Mouse (Mus musculus): ENCODE measurements around the gene Folr1. TPM values are rescaled to one million over a fixed set of nuclear protein-coding genes. Genes with fewer than 3 reads are reported as not detected.
A peak's percentile ranks its signal among the peaks of the same experiment; 100 is the strongest.

Folr1 gene
- polyA plus RNA-seq, 1 experiment from 2014 or later: 4.1 TPM

DNA sequence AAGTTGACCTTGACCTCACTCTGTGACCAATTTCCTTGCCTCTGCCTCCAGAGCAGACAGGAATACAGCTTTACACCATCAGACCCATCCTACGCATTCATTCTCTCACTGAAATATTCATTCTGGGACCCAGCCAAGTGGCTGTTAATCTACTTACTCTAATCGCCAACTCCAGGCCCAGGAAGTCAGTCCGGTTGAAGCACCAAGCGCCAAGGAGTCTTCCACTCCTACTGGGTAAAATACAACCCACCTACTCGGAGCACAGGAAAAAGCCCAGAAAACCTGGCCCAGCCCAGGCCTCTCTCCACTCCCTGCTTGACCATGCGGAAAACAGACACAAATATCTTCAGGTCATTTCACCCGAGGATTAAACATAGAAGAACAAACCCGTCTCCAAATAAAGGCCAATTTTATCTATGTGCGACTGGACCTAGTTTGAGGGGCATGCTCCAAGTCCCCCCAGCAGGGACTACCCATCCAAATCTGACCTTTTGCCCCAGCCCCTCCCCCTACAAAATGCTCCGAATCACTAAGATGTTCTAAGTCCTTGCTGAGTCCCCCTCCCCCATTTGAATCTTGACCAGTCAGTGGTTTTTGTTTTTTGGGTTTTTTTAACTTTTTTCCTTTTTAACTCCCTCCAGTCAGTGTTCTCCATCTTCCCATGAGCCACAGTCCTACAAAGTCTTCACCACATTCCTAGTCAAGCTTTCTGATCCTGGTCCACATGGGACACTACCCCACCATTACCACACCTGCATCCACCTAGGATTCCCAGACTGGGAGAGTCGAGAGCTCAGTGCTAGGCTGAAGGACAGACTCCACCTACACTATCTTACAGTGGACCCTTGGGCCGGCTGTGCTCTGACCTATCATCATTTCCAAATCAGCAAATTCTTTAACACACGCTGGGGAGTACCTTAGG lies 2.1 kb downstream of the Folr1 start:
- ATAC-seq (ENCODE audit: insufficient number of reproducible peaks, low FRiP score): 0 out of 2 replicates have a peak, but pooled peaks have one; percentile 34
- 58% methylated on average over 13 of the region's 13 CpGs for WGBS

DNA sequence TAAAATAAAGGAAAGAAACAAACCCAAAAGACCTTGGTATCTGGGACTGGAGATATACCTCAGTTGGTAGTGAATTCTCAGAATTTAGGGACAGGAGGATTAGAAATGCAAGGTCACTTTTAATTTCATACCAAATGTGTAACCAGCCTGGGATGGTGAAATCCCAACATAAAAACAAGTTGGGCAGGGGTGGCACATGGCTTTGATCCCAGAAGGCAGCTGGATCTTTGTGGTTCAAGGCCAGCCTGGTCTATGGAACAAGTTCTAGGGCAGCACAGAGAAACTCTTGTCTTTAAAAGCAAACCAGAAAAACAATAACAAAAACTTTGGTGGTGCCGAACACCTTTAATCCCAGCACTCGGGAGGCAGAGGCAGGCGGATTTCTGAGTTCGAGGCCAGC lies 3.1 kb downstream of the Folr1 start:
- H3K4me3 ChIP-seq: no peak overlapping the region
- 84% methylated on average over 4 of the region's 4 CpGs for WGBS
- H3K27ac ChIP-seq (ENCODE audit: poor library complexity, severe bottlenecking): no peak overlapping the region
- no peaks in the 10 kb centered on the region for H3K27me3 ChIP-seq (replicated peaks)
- no peak overlapping the region for H3K9ac ChIP-seq
- no peaks in the 10 kb centered on the region for H3K9me3 ChIP-seq (replicated peaks)
- no peak overlapping the region for H3K4me2 ChIP-seq
- H3K36me3 ChIP-seq: no peaks in the 10 kb centered on the region
- no peak for ATAC-seq (ENCODE audit: insufficient number of reproducible peaks, low FRiP score)
- peaks cover 26% of the 10 kb centered on the region for H3K4me1 ChIP-seq (replicated peaks)

More for the DNA sequence above, 2.1 kb downstream of the Folr1 start:
- Histone ChIP-seq H3K4me3 (no peak overlapping the region), H3K4me1 (replicated peaks) (peaks cover 31% of the 10 kb centered on the region), H3K27me3 (replicated peaks) (no peaks in the 10 kb centered on the region), H3K4me2 (no peak overlapping the region), H3K9ac (no peak overlapping the region), H3K27ac (ENCODE audit: poor library complexity, severe bottlenecking) (peak overlapping the region; percentile 14; the same call in 1 of the 2 replicates), H3K36me3 (no peaks in the 10 kb centered on the region), H3K9me3 (replicated peaks) (no peaks in the 10 kb centered on the region)

DNA sequence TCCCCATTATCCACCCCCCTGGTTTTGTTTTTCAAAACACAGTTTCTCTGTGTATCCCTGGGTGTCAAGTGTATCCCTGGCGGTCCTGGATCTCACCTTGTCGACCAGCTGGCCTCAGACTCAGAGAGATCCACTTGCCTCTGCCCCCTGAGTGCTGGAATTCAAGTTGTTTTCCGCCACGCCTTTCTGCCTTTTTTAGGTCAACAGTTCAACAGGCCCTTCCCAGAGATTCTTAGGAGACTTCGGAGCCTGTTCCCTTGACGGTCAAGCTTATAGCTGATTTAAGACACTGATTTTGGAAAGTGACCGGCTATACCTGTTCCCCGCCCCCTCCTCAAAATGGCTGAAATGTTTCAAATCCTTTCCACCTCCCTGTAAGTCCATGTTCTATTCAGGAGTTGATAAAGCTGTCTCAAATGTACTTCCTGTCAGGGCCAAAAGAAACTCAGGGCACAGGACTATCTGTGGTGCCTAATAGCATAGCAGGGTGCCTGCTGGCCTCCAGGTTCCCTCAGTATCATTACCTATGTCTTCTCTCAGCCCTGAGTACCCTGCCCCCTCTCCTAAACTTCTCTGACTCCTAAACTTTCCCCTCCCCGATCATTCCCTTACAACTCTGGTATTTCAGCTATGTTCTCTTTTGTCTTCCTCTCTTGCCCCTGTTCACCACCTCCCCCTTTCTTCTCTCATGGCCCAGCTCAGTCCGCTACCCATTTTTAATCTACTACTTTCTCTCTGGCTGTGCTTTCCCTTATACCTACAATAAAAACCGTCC lies 3.9 kb downstream of the Folr1 start:
- H3K9ac ChIP-seq: no peak overlapping the region
- peaks cover 25% of the 10 kb centered on the region for H3K4me1 ChIP-seq (replicated peaks)
- H3K4me2 ChIP-seq: no peak overlapping the region
- no peak for ATAC-seq (ENCODE audit: insufficient number of reproducible peaks, low FRiP score)
- H3K36me3 ChIP-seq: no peaks in the 10 kb centered on the region
- H3K9me3 ChIP-seq (replicated peaks): no peaks in the 10 kb centered on the region
- H3K27me3 ChIP-seq (replicated peaks): no peaks in the 10 kb centered on the region
- H3K27ac ChIP-seq (ENCODE audit: poor library complexity, severe bottlenecking): no peak overlapping the region
- H3K4me3 ChIP-seq: no peak overlapping the region
- WGBS: 71% methylated on average over 11 of the region's 11 CpGs

DNA sequence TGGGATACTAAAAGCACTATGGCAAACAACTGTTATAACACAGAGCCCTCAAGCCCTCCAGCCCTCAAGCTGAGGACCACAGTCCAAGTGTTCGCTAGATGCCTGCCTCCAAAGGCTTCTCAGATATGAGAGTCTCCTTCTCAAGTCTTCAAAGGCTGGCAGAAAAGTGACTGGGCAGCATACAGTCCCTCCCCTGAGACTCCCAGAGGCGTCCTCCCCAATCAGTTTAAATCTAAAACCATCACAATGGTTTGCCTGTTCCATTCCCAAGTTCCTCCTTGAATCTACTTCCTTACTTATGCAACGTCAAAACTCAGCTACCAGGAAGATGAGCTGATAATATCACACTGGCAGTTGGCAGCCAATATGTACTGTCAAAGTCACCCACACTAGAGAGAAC lies 7.2 kb downstream of the Folr1 start, which contains the start of gene Anapc15:
Gene Anapc15, plus strand, starts transcription at position 301 of the 400 bp plus-strand sequence.
- ATAC-seq (ENCODE audit: insufficient number of reproducible peaks, low FRiP score): no peak
- no peak within 1 kb of the TSS for H3K27ac ChIP-seq (ENCODE audit: poor library complexity, severe bottlenecking)
- H3K9me3 ChIP-seq (replicated peaks): no peaks in the 10 kb centered on the region
- no peak within 1 kb of the TSS for H3K4me3 ChIP-seq
- no peaks in the 10 kb centered on the region for H3K27me3 ChIP-seq (replicated peaks)
- H3K36me3 ChIP-seq: no peaks in the 10 kb centered on the region
- no peak within 1 kb of the TSS for H3K9ac ChIP-seq
- 59% methylated on average over 3 of the region's 3 CpGs for WGBS
- H3K4me2 ChIP-seq: no peak within 1 kb of the TSS
- H3K4me1 ChIP-seq (replicated peaks): peaks cover 14% of the 10 kb centered on the region

DNA sequence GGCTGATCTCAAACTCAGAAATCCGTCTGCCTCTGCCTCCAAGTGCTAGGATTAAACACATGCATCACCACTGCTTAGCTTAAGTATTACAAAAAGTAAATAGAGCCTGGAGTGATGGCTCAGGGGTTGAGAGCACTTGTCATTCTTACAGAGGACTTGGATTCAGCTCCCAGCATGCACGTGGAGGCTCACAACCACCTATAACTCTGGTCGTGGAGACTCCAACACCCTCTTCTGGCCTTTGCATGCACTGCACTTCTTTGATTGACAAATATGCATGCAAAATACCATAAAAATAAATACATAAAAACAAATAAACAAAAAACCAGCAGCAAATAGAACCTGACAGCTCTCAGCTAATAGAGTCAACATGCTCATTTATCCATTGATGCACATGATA lies 8.3 kb downstream of the Folr1 start:
- no peak overlapping the region for H3K27ac ChIP-seq (ENCODE audit: poor library complexity, severe bottlenecking)
- WGBS: 65% methylated on average over 3 of the region's 3 CpGs
- no peak overlapping the region for H3K9ac ChIP-seq
- H3K36me3 ChIP-seq: no peaks in the 10 kb centered on the region
- ATAC-seq (ENCODE audit: insufficient number of reproducible peaks, low FRiP score): no peak
- H3K4me1 ChIP-seq (replicated peaks): peaks cover 9% of the 10 kb centered on the region; the same call in 1 of the 2 replicates
- no peaks in the 10 kb centered on the region for H3K27me3 ChIP-seq (replicated peaks)
- H3K4me3 ChIP-seq: no peak overlapping the region
- no peaks in the 10 kb centered on the region for H3K9me3 ChIP-seq (replicated peaks)
- H3K4me2 ChIP-seq: no peak overlapping the region

DNA sequence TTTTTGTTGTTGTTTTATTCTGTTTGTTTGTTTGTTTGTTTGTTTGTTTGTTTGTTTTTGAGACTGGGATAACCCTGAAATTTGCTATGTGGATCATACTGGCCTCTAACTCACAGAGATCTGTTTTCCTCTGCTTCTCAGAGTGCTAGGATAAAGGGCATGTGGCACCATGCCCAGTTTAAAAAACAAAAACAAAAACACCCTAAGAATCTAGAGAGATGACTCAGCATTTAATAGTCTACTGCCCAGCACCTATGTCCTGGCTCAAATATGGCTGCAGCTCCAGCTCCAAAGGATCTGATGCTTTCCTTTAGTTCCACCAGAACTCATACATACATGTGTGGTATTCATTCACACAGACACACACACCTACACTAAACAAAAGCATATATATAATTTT lies 9.6 kb downstream of the Folr1 start:
- ATAC-seq (ENCODE audit: insufficient number of reproducible peaks, low FRiP score): no peak
- Histone ChIP-seq H3K9me3 (replicated peaks) (no peaks in the 10 kb centered on the region), H3K4me3 (no peak overlapping the region), H3K4me2 (no peak overlapping the region), H3K27me3 (replicated peaks) (no peaks in the 10 kb centered on the region), H3K4me1 (replicated peaks) (no peaks in the 10 kb centered on the region), H3K9ac (no peak overlapping the region), H3K36me3 (no peaks in the 10 kb centered on the region), H3K27ac (ENCODE audit: poor library complexity, severe bottlenecking) (no peak overlapping the region)

DNA sequence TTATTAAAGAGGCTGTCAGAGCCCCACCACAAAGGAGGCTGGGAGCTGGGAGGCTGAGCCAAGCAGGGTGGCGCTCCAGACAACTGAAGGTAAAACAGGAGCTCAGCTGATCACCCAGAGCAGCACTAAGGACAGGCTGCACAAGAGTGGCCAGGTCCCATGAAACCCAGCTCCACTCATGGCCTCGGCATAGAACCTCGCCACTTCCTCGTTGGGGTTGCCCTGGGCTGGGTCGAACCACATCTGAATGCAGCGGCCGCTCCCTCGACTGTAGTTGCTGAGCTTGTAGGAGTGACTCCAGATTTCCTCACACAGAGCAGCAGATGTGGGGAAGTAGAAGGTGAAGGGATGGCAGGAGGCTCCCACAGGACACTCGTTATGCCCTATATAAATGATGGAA lies 12.2 kb downstream of the Folr1 start:
- Histone ChIP-seq H3K4me3 (no peak overlapping the region), H3K4me2 (no peak overlapping the region), H3K4me1 (replicated peaks) (no peaks in the 10 kb centered on the region), H3K9ac (no peak overlapping the region), H3K27me3 (replicated peaks) (no peaks in the 10 kb centered on the region), H3K9me3 (replicated peaks) (no peaks in the 10 kb centered on the region), H3K36me3 (no peaks in the 10 kb centered on the region), H3K27ac (ENCODE audit: poor library complexity, severe bottlenecking) (no peak overlapping the region)
- ATAC-seq (ENCODE audit: insufficient number of reproducible peaks, low FRiP score): no peak
- 77% methylated on average over 9 of the region's 9 CpGs for WGBS

DNA sequence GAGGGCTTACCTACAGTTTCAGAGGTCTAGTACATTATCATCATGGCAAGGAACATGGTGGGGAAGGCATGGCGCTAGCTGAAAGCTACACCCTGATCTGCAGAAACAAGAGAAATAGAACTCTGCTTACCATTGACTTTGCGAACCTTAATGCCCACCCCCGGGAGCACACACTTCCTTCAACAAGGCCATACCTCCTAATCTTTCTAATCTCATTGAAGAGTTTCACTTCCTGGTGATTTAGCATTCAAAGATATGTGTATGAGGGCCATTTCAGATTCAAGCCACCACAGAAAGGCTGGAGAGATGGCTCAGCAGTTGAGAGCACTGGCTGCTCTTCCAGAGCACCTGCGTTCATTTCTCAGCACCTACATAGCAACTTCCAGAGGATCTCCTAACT lies 13.5 kb downstream of the Folr1 start, which contains the start of gene Folr2:
Gene Folr2, minus strand, starts transcription at position 101 of the 400 bp plus-strand sequence.
- no peak for ATAC-seq (ENCODE audit: insufficient number of reproducible peaks, low FRiP score)
- no peaks in the 10 kb centered on the region for H3K36me3 ChIP-seq
- H3K4me3 ChIP-seq: no peak within 1 kb of the TSS
- no peak within 1 kb of the TSS for H3K4me2 ChIP-seq
- no peak within 1 kb of the TSS for H3K27ac ChIP-seq (ENCODE audit: poor library complexity, severe bottlenecking)
- H3K27me3 ChIP-seq (replicated peaks): no peaks in the 10 kb centered on the region
- H3K9ac ChIP-seq: no peak within 1 kb of the TSS
- no peaks in the 10 kb centered on the region for H3K4me1 ChIP-seq (replicated peaks)
- WGBS: 86% methylated on average over 4 of the region's 4 CpGs
- H3K9me3 ChIP-seq (replicated peaks): no peaks in the 10 kb centered on the region

DNA sequence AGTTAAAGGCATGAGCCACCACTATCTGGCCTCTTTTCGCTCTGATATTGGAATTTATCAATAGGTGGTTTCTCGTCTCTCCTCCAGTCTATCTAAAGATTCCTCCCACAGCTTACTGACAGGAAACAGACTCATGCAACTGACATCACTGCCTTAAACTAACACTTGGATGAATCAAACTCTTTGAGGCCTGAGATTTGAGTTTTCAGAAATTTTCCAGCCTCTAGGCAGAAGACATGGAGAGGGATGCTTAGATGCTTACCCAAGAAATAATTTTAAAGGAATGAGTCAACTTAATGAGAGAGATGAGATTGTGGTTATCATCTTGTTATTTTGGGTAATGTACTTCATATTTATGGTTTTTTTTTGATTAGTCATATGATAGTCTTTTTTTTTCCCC lies 16.8 kb downstream of the Folr1 start:
- Histone ChIP-seq H3K4me2 (no peak overlapping the region), H3K27me3 (replicated peaks) (no peaks in the 10 kb centered on the region), H3K4me3 (no peak overlapping the region), H3K9ac (no peak overlapping the region), H3K4me1 (replicated peaks) (no peaks in the 10 kb centered on the region), H3K27ac (ENCODE audit: poor library complexity, severe bottlenecking) (no peak overlapping the region), H3K36me3 (no peaks in the 10 kb centered on the region), H3K9me3 (replicated peaks) (no peaks in the 10 kb centered on the region)
- 35% methylated on average over 2 of the region's 2 CpGs for WGBS
- no peak for ATAC-seq (ENCODE audit: insufficient number of reproducible peaks, low FRiP score)

DNA sequence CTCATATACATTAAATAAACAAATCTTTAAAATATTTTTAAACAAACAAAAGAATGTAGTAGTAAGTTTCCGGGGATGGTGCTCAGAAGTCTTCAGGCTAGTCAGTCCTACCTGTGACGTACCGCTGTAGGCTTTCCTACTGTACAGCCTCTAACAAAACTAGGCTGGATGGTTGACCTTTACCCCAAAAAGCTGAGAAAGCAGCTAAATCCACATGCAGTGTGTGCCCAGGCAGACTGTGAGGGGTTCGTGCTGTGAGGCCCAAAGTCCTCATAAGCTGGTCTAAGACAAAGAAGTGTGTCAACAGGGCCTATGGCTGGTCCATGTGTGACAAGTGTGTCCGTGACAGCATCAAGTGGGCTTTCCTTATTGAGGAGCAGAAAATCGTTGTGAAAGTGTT lies 17.7 kb downstream of the Folr1 start:
- no peak overlapping the region for H3K4me3 ChIP-seq
- no peak overlapping the region for H3K4me2 ChIP-seq
- H3K27me3 ChIP-seq (replicated peaks): no peaks in the 10 kb centered on the region
- 82% methylated on average over 6 of the region's 6 CpGs for WGBS
- no peaks in the 10 kb centered on the region for H3K9me3 ChIP-seq (replicated peaks)
- no peak overlapping the region for H3K27ac ChIP-seq (ENCODE audit: poor library complexity, severe bottlenecking)
- H3K9ac ChIP-seq: no peak overlapping the region
- no peak for ATAC-seq (ENCODE audit: insufficient number of reproducible peaks, low FRiP score)
- H3K4me1 ChIP-seq (replicated peaks): no peaks in the 10 kb centered on the region
- no peaks in the 10 kb centered on the region for H3K36me3 ChIP-seq

DNA sequence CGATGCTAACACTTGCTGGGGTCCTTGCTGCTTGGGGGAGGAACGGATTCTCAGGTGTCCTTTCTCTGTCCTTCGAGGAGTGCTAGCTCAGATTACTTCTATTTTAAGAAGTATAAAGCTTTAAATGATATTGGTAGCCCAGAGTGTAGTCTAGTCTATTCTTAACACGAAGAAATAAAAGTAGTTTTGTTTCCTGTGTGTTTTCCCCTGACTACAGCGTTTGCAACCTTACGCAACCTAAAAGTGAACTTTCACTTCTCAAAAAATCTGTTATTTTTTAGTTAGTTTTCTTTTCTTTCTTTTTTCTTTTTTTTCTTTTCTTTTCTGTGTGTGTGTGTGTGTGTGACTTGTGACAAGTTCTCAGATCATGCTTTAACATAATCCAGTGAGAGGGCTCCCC lies 18.9 kb downstream of the Folr1 start:
- no peak overlapping the region for H3K4me2 ChIP-seq
- no peak for ATAC-seq (ENCODE audit: insufficient number of reproducible peaks, low FRiP score)
- H3K27ac ChIP-seq (ENCODE audit: poor library complexity, severe bottlenecking): no peak overlapping the region
- no peak overlapping the region for H3K4me3 ChIP-seq
- H3K4me1 ChIP-seq (replicated peaks): no peaks in the 10 kb centered on the region
- WGBS: 74% methylated on average over 6 of the region's 6 CpGs
- no peaks in the 10 kb centered on the region for H3K27me3 ChIP-seq (replicated peaks)
- H3K9ac ChIP-seq: no peak overlapping the region
- no peaks in the 10 kb centered on the region for H3K36me3 ChIP-seq
- H3K9me3 ChIP-seq (replicated peaks): no peaks in the 10 kb centered on the region

Data from heart, embryonic 12.5 days (tissue).